Mouse (Mus musculus) CD4-positive, CD25-positive, alpha-beta regulatory T cell, adult 2 months (primary cell): ENCODE data around the gene Ggct.

Source experiments
- DNase-seq: peaks from one replicate; pipeline ENCODE4 v3.0.0-alpha.2; 2012; ENCODE audit warnings: low read depth, low spot score

The Ggct gene

DNA sequence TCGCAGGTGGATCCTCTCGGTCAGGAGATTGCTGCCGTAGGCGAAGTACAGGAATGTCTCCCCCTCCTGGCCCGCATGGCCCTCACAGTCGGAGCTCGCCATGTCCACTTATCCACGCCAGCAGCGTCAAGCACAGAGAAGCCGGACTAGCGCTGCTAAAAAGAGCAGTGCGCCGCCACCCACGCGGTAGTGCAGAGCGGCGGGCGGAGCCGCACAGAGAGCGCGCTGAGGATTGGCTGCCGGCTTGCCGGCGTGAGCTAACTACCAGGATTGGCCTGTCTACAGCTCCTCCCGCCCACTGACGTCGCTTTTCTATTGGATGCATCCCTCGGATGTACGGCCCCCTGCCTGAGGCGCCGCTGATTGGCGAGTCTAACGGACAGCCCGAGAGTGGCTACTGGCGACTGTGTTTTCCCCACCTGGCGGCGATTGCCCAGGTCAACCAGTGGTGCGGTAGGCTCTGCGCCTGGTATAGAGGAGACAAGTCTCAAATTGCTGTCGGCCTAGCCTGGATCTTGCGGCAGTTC, at the start of gene Ggct:
Ggct (minus strand) TSS at position 217 of the 527 bp plus-strand sequence.
- DNase-seq: peak; percentile 96

GRCm38 (mm10) chr6:55040031-55040430, 47.3 kb upstream of the Ggct start:
- no peak for DNase-seq

- DNase-seq: no peak
Observed at GRCm38 (mm10) chr6:55039446-55039783, 46.7 kb upstream of the Ggct start.

- peak; percentile 26 for DNase-seq
Observed at GRCm38 (mm10) chr6:55038671-55039445, 46.1 kb upstream of the Ggct start.

- peak; percentile 95 for DNase-seq
Observed at GRCm38 (mm10) chr6:55037799-55038670, 45.3 kb upstream of the Ggct start, which contains the start of gene Gars. Gene Gars (plus strand): TSS chr6:55038007.

DNA sequence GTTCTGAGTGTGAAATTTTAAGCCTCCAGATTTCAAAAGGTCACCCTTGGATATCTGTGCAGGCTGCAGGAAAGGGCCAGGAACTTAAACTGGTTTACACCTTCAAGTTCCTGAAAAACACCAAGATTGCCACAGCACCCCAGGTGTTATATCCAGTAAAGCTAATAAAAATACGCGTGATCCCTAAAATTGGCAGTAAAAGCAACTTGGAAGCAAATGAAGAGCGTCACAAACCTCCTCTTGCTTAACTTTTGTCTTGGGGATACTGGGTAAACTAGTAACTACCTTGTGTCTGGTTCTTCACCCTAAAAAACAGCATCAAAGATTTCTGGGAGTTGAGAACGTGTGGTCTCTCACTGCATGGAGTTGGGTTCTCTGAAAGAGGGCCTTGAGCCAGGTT, 44.0 kb upstream of the Ggct start:
- DNase-seq: no peak

- no peak for DNase-seq
Observed at GRCm38 (mm10) chr6:55027642-55028041, 34.9 kb upstream of the Ggct start.

DNA sequence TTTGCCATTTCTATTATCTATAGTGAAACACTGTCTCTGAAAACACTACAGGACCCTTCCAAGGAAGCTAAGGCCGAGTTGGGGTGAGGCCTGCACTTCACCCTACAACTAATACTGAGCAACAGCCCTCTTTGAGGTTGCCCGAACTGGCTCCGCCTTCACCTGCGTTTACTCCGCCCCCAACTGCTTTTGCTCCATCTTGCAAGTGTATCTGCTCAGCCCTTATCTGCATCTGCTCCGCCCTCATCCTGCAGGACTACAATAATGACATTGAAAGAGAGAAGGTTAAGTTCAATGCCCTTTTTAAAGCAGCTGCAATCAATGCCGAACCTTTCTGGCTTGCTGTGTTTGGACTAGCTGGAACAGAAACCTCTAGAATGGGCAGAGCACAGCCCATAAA, 29.1 kb upstream of the Ggct start:
- no peak for DNase-seq

DNA sequence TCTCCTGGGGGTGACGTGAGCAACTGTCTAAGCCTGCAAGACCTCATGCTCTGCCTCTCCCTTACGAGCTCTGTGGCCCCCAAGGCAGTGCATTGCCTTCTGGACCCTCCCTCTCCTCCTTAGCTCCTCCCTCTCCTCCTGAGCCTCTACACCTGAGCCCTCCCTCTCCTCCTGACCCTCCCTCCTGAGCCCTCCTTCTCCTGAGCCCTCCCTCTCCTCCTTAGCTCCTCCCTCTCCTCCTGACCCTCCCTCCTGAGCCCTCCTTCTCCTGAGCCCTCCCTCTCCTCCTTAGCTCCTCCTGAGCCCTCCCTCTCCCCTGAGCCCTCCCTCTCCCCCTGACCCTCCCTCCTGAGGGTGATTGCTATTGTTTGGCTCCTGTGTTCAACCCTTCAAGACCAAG, 25.7 kb upstream of the Ggct start:
- DNase-seq: no peak

DNA sequence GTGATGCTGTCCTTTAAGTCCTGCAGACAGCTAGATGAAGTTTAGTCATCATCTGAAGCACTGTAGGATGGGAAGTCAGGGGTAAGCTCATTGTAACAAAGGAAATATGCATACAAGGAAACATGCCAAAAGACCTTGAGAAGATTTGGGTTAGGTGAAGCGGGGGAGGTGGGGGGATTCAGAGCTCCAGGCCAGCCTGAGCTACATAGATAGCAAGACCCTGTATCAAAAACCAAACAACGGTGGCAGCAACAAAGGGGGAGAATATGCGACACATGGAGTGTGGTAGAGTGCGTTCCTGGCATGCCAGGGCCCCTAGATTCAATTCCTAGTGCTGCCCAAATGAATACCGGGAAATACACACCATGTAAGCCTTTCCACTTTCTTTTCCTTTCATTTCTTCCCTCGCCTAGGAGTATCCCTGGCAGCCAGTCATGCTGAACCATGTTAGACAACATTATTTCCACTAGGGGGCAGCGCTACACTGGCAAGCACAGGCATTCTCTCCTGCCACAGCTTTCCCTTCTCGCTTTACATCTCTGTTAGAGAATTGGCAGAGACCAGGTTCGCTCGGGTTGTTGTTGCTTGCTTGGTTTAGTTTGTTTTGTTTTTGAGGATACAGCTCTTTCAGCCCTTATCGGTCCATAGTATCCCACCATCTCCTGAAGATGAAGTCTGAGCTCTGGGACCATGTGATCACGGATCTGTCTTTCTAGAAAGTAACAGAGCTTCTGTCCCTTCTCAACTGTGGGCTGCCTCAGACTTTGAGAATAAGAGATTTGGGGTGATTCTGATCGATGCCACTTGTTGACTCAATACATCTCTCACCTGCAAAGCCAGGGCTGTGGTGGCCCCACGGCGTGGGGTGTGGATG, 24.2 kb upstream of the Ggct start:
- peak; percentile 84 for DNase-seq

DNA sequence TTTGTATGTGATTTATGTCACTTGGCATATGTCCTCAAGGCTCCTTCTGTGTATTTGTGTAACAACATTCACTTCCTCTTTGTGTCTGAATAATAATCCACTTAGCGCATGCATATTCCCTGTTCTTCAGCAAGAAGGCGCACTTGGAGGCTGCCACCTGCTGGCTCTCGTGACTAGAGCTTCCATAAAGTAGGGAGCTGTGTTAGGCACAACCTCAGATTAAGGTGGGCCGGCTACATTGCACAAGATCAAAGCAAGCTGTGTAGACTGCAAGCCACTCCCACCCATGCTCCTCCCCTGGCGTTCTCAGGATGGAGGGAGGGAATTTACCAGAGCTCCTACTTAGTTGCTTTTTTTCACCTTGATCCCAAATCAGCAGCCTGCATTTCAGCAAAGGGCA, 23.5 kb upstream of the Ggct start:
- peak; percentile 73 for DNase-seq

DNA sequence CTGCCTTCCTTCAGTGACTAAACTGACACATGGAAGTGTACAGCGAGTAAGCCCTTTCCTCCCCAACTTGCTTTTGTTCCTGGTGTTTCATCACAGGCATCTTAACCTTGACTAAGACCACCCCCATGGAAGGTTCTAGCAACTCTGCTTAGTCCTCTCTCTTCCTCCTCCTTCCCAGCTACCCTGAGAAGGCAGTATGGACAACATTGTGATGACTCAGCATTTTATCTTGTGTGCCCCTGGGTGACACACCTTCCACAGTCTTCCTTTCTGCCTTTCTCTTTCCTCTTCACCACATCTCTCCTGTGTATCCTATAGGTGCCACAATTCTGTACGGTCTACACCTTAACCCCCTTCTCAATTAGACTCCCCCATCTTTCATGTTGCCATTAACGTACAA, 21.4 kb upstream of the Ggct start:
- DNase-seq: no peak

DNA sequence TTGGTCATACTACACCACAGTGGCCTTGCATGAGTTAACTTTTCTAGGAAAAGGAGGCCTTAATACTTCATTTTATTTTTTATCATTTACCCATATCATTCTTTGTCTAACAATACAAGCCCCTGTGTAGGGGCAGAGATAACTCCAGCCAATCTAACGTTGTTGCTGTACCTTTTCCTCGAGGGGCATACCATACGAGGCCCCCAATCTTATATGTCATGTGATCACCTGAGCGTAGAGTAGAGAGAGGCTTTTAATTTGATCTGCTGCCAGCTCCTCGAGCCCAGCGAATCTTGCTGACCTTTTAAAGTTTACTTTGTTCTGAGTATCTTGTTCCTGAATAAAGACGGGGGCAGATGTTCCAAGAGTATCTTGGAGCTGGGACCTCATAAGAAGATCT, 19.8 kb upstream of the Ggct start:
- no peak for DNase-seq

DNA sequence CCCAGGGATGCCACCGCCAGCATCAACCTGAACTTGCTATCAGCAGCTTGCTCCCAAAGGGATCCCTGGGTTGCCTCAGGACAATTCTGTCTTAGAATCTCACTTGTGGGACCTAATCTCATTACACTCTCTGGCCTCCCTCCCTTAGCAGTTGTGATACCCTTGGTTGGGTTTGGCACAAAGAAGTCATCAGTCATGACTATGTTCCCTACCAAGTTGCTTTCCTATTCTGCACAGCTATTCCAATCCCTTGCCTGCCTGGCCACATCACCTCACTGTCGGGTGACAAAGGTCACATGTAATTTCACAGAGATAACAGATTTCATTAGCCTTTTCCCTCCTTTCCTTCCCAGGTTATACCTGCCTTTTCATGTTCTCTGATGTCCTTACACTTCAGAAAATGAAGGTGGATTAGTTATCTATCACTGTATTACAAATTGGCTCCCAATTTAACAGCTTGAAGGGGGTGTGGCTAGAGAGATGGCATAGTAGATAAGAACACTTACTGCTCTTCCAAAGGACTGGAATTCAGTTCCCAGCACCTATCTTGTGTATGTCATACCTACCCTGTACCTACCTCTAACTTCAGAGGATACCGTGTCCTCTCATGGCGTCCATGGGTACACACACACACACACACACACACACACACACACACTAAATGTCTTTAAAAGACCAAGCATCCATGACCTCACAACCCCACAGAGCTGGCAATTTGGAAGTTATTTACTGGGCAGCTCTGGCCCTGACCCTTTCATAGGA, 17.8 kb upstream of the Ggct start:
- DNase-seq: no peak

- no peak for DNase-seq
Observed at GRCm38 (mm10) chr6:55009391-55010230, 16.9 kb upstream of the Ggct start.

DNA sequence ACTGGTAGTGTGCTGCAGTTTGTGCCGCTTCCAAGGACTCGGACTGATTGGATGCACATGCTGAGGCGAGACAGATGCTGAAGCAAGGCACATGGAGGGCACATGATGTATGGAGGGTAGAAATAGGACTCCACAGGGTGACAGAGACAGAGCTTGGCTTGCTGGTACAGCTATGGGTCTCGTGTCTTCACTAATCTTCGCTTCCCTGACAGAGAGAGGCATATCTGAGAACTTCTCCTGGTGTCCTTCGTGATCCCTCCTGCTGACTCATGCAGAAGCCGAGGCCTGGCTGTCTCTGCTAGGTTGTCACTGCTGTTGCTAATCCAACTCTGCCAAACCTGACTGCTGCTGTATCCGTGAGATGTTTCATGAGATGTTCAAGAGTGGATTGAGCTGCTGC, 15.7 kb upstream of the Ggct start:
- DNase-seq: no peak

DNA sequence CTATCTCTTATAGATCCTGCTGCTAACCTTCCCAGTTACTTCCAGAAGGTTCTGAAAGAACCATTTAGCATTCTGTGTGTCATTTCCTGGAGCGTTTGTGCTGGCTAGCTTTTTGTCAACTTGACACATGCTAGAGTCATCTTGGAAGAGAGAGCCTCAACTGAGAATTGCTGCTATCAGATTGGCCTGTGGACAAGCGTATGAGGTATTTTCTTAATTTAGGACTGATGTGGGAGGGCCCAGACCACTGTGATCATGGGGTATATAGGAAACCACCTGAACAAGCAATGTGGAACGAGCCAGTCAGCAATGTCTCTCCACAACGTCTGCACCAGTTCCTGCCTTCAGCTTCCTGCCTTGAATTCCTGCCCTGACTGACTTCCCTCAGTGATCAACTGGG, 10.8 kb upstream of the Ggct start:
- no peak for DNase-seq

DNA sequence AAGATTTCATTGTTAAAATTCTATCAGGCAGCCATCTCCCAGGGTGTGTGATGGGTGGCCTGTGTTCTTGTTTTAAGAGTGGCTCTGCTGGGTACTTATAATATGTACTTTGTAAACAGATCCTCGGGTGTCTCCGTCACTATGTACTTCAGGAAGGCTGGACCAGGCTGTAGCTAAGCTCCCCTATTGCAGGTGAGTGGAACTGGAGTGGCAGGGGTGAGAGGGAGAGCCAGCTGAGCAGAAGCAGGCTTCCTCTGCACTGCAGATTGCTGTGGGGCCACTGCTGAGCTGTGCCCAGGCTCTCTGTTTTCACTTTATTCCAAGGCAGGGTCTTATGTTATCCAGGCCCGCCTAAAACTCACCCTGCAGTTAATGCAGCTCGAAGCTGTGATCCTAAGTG, 9.7 kb upstream of the Ggct start:
- DNase-seq: no peak

DNA sequence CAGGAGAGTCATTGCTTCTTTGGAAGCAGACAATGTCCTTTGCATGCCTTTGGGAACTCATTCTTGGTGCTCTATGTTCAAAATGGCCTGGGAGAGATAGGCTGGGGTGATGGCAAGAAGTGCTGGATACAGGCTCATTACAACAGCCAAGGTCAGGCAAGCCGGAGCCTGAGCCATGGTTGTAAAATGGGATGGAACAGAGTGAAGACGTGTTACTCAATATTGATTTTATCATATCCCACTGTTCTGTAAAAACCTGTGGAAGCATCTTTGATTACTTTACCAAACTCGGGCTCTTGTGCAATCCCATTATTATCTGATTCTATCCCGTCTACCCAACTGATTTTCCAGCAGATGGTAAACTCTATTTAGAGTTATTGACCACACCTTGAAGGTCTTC, 8.6 kb upstream of the Ggct start:
- no peak for DNase-seq

- no peak for DNase-seq
Observed at GRCm38 (mm10) chr6:54997726-54998125, 5.0 kb upstream of the Ggct start.
